Mouse (Mus musculus) heart, adult 2 months (tissue): ENCODE measurements around the gene Olfr283.
A peak's percentile ranks its signal among the peaks of the same experiment; 100 is the strongest.
"Not testable (repeated sequence)": the region's sequence is repeated elsewhere in the genome, so short reads cannot be mapped to it uniquely, and the experiment has no call there.

ENCODE experiments used
- CTCF ChIP-seq: fragments of 200-600 bp; IDR thresholded peaks from 2 replicates; pipeline ENCODE4 v1.8.1; 2022; ENCODE audit warnings: antibody characterized with exemption, mild to moderate bottlenecking, moderate library complexity
- EP300 ChIP-seq: fragments of 200-500 bp; IDR thresholded peaks from 2 replicates; pipeline ENCODE4 v1.6.1; 2011; ENCODE audit warnings: low read depth, low read length, control low read depth; ENCODE audit not compliant: insufficient read depth

- TF ChIP-seq CTCF, result peak; percentile 24; the same call in 1 of the 2 replicates
- not testable (repeated sequence) for TF ChIP-seq EP300
These were observed 36.5 kb upstream of the Olfr283 start for GRCm38 (mm10) chr15:98417285-98417684.
